Mouse (Mus musculus): Measurements from ENCODE around the gene Ndc1. TPM values are rescaled to one million over a fixed set of nuclear protein-coding genes. Genes with fewer than 3 reads are reported as not detected.
"Not testable (repeated sequence)": the region's sequence is repeated elsewhere in the genome, so short reads cannot be mapped to it uniquely, and the experiment has no call there.

Gene Ndc1
- polyA plus RNA-seq, 1 experiment from 2014 or later = 48.9 TPM

- H3K4me1 ChIP-seq (ENCODE audit: control insufficient read depth, insufficient read depth, low read length) = peaks cover 15% of the 10 kb centered on the region
- H3K4me3 ChIP-seq (ENCODE audit: low read length) = no peak overlapping the region
- H3K4me2 ChIP-seq (replicated peaks; ENCODE audit: low read depth, low read length) = no peak overlapping the region
- H3K9me3 ChIP-seq (ENCODE audit: control insufficient read depth, low read length) = no peaks in the 10 kb centered on the region
- no peak for ATAC-seq (ENCODE audit: low FRiP score, low TSS enrichment)
- H3K27me3 ChIP-seq (ENCODE audit: control insufficient read depth, insufficient read depth, low read length) = no peaks in the 10 kb centered on the region
- WGBS = 78% methylated on average over 3 of the region's 3 CpGs
- no peaks in the 10 kb centered on the region for H3K36me3 ChIP-seq (ENCODE audit: control insufficient read depth, insufficient read depth, low read length)
- H3K9ac ChIP-seq (ENCODE audit: low read depth, low read length) = no peak overlapping the region
- no peak overlapping the region for H3K27ac ChIP-seq (ENCODE audit: low read depth, low read length)
These were observed 9.1 kb upstream of the Ndc1 start for GRCm38 (mm10) chr4:107358460-107358859.

- Histone ChIP-seq H3K4me2 (replicated peaks; ENCODE audit: low read depth, low read length) (no peak overlapping the region), H3K4me3 (ENCODE audit: low read length) (no peak overlapping the region), H3K9me3 (ENCODE audit: control insufficient read depth, low read length) (no peaks in the 10 kb centered on the region), H3K9ac (ENCODE audit: low read depth, low read length) (no peak overlapping the region), H3K27me3 (ENCODE audit: control insufficient read depth, insufficient read depth, low read length) (no peaks in the 10 kb centered on the region), H3K27ac (ENCODE audit: low read depth, low read length) (no peak overlapping the region), H3K4me1 (ENCODE audit: control insufficient read depth, insufficient read depth, low read length) (0 out of 2 replicates have a peak, but pooled peaks cover 2% of the 10 kb centered on the region), H3K36me3 (ENCODE audit: control insufficient read depth, insufficient read depth, low read length) (no peaks in the 10 kb centered on the region)
- 67% methylated on average over 7 of the region's 7 CpGs for WGBS
- ATAC-seq (ENCODE audit: low FRiP score, low TSS enrichment) = peak; percentile 36; the same call in 1 of the 2 replicates
These were observed 7.0 kb upstream of the Ndc1 start for GRCm38 (mm10) chr4:107360457-107361145.

GRCm38 (mm10) chr4:107362755-107363154 lies 4.8 kb upstream of the Ndc1 start:
- no peaks in the 10 kb centered on the region for H3K9me3 ChIP-seq (ENCODE audit: control insufficient read depth, low read length)
- no peak for ATAC-seq (ENCODE audit: low FRiP score, low TSS enrichment)
- WGBS = 71% methylated on average over 4 of the region's 4 CpGs
- H3K27ac ChIP-seq (ENCODE audit: low read depth, low read length) = no peak overlapping the region
- H3K36me3 ChIP-seq (ENCODE audit: control insufficient read depth, insufficient read depth, low read length) = no peaks in the 10 kb centered on the region
- H3K27me3 ChIP-seq (ENCODE audit: control insufficient read depth, insufficient read depth, low read length) = no peaks in the 10 kb centered on the region
- no peak overlapping the region for H3K4me2 ChIP-seq (replicated peaks; ENCODE audit: low read depth, low read length)
- 0 out of 2 replicates have a peak, but pooled peaks cover 2% of the 10 kb centered on the region for H3K4me1 ChIP-seq (ENCODE audit: control insufficient read depth, insufficient read depth, low read length)
- H3K4me3 ChIP-seq (ENCODE audit: low read length) = no peak overlapping the region
- H3K9ac ChIP-seq (ENCODE audit: low read depth, low read length) = no peak overlapping the region

GRCm38 (mm10) chr4:107363573-107363972 lies 4.0 kb upstream of the Ndc1 start:
- H3K27ac ChIP-seq (ENCODE audit: low read depth, low read length) = no peak overlapping the region
- H3K4me3 ChIP-seq (ENCODE audit: low read length) = no peak overlapping the region
- no peaks in the 10 kb centered on the region for H3K36me3 ChIP-seq (ENCODE audit: control insufficient read depth, insufficient read depth, low read length)
- no peak overlapping the region for H3K4me2 ChIP-seq (replicated peaks; ENCODE audit: low read depth, low read length)
- ATAC-seq (ENCODE audit: low FRiP score, low TSS enrichment) = no peak
- no peaks in the 10 kb centered on the region for H3K9me3 ChIP-seq (ENCODE audit: control insufficient read depth, low read length)
- no peak overlapping the region for H3K9ac ChIP-seq (ENCODE audit: low read depth, low read length)
- 72% methylated on average over 6 of the region's 6 CpGs for WGBS
- peaks cover 3% of the 10 kb centered on the region; the same call in 1 of the 2 replicates for H3K4me1 ChIP-seq (ENCODE audit: control insufficient read depth, insufficient read depth, low read length)
- no peaks in the 10 kb centered on the region for H3K27me3 ChIP-seq (ENCODE audit: control insufficient read depth, insufficient read depth, low read length)

DNA sequence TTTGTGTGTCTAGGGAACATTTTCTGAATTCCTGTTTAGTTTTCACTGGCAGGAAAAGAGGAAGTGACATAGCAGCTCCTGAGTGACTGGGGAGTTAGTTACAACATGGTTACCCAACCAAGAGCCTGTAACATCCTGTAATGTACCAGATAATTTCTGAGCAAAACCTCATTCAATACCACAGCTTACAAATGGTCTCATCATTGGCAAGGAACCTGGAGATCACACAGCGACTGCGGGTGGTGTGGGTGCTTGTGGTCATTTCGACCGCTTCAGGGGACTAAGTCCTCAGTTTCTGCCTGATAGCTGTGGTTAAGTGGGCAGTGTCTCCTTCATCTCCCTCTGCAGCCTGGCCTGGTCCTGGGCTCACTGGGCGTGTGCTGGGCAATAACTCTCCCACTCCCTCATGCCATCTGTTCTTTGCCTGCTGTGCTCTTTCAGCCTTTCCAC lies 3.4 kb upstream of the Ndc1 start:
- H3K9ac ChIP-seq (ENCODE audit: low read depth, low read length) = no peak overlapping the region
- ATAC-seq (ENCODE audit: low FRiP score, low TSS enrichment) = no peak
- H3K27ac ChIP-seq (ENCODE audit: low read depth, low read length) = no peak overlapping the region
- 79% methylated on average over 5 of the region's 5 CpGs for WGBS
- no peaks in the 10 kb centered on the region for H3K27me3 ChIP-seq (ENCODE audit: control insufficient read depth, insufficient read depth, low read length)
- no peak overlapping the region for H3K4me3 ChIP-seq (ENCODE audit: low read length)
- H3K9me3 ChIP-seq (ENCODE audit: control insufficient read depth, low read length) = no peaks in the 10 kb centered on the region
- no peaks in the 10 kb centered on the region for H3K36me3 ChIP-seq (ENCODE audit: control insufficient read depth, insufficient read depth, low read length)
- H3K4me2 ChIP-seq (replicated peaks; ENCODE audit: low read depth, low read length) = no peak overlapping the region
- H3K4me1 ChIP-seq (ENCODE audit: control insufficient read depth, insufficient read depth, low read length) = peaks cover 8% of the 10 kb centered on the region; the same call in 1 of the 2 replicates

DNA sequence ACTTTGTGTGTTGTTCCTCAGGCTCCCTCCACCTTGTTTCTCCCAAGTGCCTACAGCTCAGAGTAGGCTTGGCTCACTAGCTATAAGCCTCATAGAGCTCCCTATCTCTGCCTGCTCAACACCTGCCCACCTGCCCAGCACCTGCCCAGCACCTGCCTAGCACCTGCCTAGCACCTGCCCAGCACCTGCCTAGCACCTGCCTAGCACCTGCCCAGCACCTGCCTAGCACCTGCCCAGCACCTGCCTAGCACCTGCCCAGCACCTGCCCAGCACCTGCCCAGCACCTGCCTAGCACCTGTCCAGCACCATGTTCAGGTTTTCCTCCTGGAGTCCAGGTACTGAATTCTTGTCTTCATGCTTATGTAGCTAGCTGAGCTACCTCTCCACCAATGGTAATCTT lies 1.2 kb upstream of the Ndc1 start:
- ATAC-seq (ENCODE audit: low FRiP score, low TSS enrichment) = not testable (repeated sequence)

DNA sequence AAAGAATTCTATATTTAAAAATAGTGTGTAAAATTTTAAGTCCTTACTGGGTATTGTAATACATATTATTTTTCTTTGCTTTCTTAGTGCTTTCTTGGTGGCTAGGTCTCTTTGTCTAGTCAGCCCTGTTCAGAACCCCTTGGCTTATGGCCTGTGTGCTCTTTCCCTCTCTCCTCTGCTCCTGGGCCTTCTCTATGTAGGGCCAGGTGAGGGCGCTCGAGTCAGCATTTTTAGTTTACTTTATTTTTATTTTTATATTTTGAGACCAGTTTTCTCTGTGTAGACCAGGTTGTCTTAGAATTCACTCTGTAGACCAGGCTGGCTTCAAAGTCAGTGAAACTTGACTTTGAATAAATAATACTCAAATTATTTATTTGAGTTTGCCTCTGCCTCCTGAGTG lies 4.7 kb downstream of the Ndc1 start:
- Histone ChIP-seq H3K4me3 (ENCODE audit: low read length) (no peak overlapping the region), H3K36me3 (ENCODE audit: control insufficient read depth, insufficient read depth, low read length) (peaks cover 62% of the 10 kb centered on the region), H3K4me2 (replicated peaks; ENCODE audit: low read depth, low read length) (no peak overlapping the region), H3K4me1 (ENCODE audit: control insufficient read depth, insufficient read depth, low read length) (peaks cover 5% of the 10 kb centered on the region; the same call in 1 of the 2 replicates), H3K9ac (ENCODE audit: low read depth, low read length) (no peak overlapping the region), H3K27ac (ENCODE audit: low read depth, low read length) (no peak overlapping the region), H3K9me3 (ENCODE audit: control insufficient read depth, low read length) (no peaks in the 10 kb centered on the region), H3K27me3 (ENCODE audit: control insufficient read depth, insufficient read depth, low read length) (no peaks in the 10 kb centered on the region)
- ATAC-seq (ENCODE audit: low FRiP score, low TSS enrichment) = no peak
- WGBS = 77% methylated on average over 2 of the region's 2 CpGs

More for the DNA sequence above, 1.2 kb upstream of the Ndc1 start:
- H3K4me3 ChIP-seq (ENCODE audit: low read length); H3K9me3 ChIP-seq (ENCODE audit: control insufficient read depth, low read length); H3K27ac ChIP-seq (ENCODE audit: low read depth, low read length); H3K4me1 ChIP-seq (ENCODE audit: control insufficient read depth, insufficient read depth, low read length); H3K4me2 ChIP-seq (replicated peaks; ENCODE audit: low read depth, low read length); H3K9ac ChIP-seq (ENCODE audit: low read depth, low read length); H3K27me3 ChIP-seq (ENCODE audit: control insufficient read depth, insufficient read depth, low read length): not testable (repeated sequence)
- peaks cover 15% of the 10 kb centered on the region for H3K36me3 ChIP-seq (ENCODE audit: control insufficient read depth, insufficient read depth, low read length)

- Histone ChIP-seq H3K27me3 (ENCODE audit: control insufficient read depth, insufficient read depth, low read length) (no peaks in the 10 kb centered on the region), H3K4me2 (replicated peaks; ENCODE audit: low read depth, low read length) (no peak overlapping the region), H3K4me3 (ENCODE audit: low read length) (no peak overlapping the region), H3K36me3 (ENCODE audit: control insufficient read depth, insufficient read depth, low read length) (peaks cover 74% of the 10 kb centered on the region), H3K9ac (ENCODE audit: low read depth, low read length) (no peak overlapping the region), H3K9me3 (ENCODE audit: control insufficient read depth, low read length) (no peaks in the 10 kb centered on the region), H3K27ac (ENCODE audit: low read depth, low read length) (no peak overlapping the region), H3K4me1 (ENCODE audit: control insufficient read depth, insufficient read depth, low read length) (no peaks in the 10 kb centered on the region)
- no peak for ATAC-seq (ENCODE audit: low FRiP score, low TSS enrichment)
- WGBS = 79% methylated on average over 4 of the region's 4 CpGs
These were observed 7.1 kb downstream of the Ndc1 start for GRCm38 (mm10) chr4:107374677-107375076.

- Histone ChIP-seq H3K9ac (ENCODE audit: low read depth, low read length) (no peak overlapping the region), H3K4me2 (replicated peaks; ENCODE audit: low read depth, low read length) (no peak overlapping the region), H3K27ac (ENCODE audit: low read depth, low read length) (no peak overlapping the region), H3K27me3 (ENCODE audit: control insufficient read depth, insufficient read depth, low read length) (no peaks in the 10 kb centered on the region), H3K36me3 (ENCODE audit: control insufficient read depth, insufficient read depth, low read length) (peaks cover 76% of the 10 kb centered on the region), H3K4me3 (ENCODE audit: low read length) (no peak overlapping the region), H3K9me3 (ENCODE audit: control insufficient read depth, low read length) (no peaks in the 10 kb centered on the region), H3K4me1 (ENCODE audit: control insufficient read depth, insufficient read depth, low read length) (no peaks in the 10 kb centered on the region)
- ATAC-seq (ENCODE audit: low FRiP score, low TSS enrichment) = no peak
- WGBS = 84% methylated on average over 6 of the region's 6 CpGs
These were observed 11.4 kb downstream of the Ndc1 start for GRCm38 (mm10) chr4:107378954-107379353.

Measured in kidney, embryonic 14.5 days (tissue).